Mouse (Mus musculus): ENCODE results near the gene Cep89. TPM values are rescaled to one million over a fixed set of nuclear protein-coding genes. Genes with fewer than 3 reads are reported as not detected.
A peak's percentile ranks its signal among the peaks of the same experiment; 100 is the strongest.

The Cep89 gene
- 10 to 100 TPM; 10.6 to 22.9 (median 17.3) TPM for polyA plus RNA-seq (2017; shearing (Covaris generic))

- ATAC-seq: peak; percentile 98
Measured at GRCm38 (mm10) chr7:35396542-35397168, at the start of gene Cep89, which contains the start of gene Faap24. Gene Cep89, plus strand, starts transcription at chr7:35397035. Gene Faap24, minus strand, starts transcription at chr7:35396836.

- ATAC-seq: no peak
Measured at GRCm38 (mm10) chr7:35347918-35348700, 48.7 kb upstream of the Cep89 start.

GRCm38 (mm10) chr7:35349022-35349421, 47.8 kb upstream of the Cep89 start:
- no peak for ATAC-seq

GRCm38 (mm10) chr7:35349886-35350684, 46.8 kb upstream of the Cep89 start:
- no peak for ATAC-seq

- ATAC-seq: no peak
Measured at GRCm38 (mm10) chr7:35351155-35351554, 45.7 kb upstream of the Cep89 start.

- ATAC-seq: no peak
Measured at GRCm38 (mm10) chr7:35353306-35353705, 43.5 kb upstream of the Cep89 start.

- no peak for ATAC-seq
Measured at GRCm38 (mm10) chr7:35355303-35355872, 41.4 kb upstream of the Cep89 start.

- no peak for ATAC-seq
Measured at GRCm38 (mm10) chr7:35357621-35358020, 39.2 kb upstream of the Cep89 start.

GRCm38 (mm10) chr7:35362253-35362652, 34.6 kb upstream of the Cep89 start:
- ATAC-seq: no peak

- ATAC-seq: no peak
Measured at GRCm38 (mm10) chr7:35362868-35363267, 34.0 kb upstream of the Cep89 start.

GRCm38 (mm10) chr7:35365161-35365910, 31.5 kb upstream of the Cep89 start:
- no peak for ATAC-seq

GRCm38 (mm10) chr7:35371096-35371495, 25.7 kb upstream of the Cep89 start:
- no peak for ATAC-seq

- no peak for ATAC-seq
Measured at GRCm38 (mm10) chr7:35372483-35373017, 24.3 kb upstream of the Cep89 start.

GRCm38 (mm10) chr7:35373146-35373989, 23.5 kb upstream of the Cep89 start:
- no peak for ATAC-seq

- no peak for ATAC-seq
Measured at GRCm38 (mm10) chr7:35374265-35374664, 22.6 kb upstream of the Cep89 start.

- ATAC-seq: no peak
Measured at GRCm38 (mm10) chr7:35376623-35377022, 20.2 kb upstream of the Cep89 start.

GRCm38 (mm10) chr7:35379492-35380119, 17.2 kb upstream of the Cep89 start:
- no peak for ATAC-seq

GRCm38 (mm10) chr7:35380351-35380750, 16.5 kb upstream of the Cep89 start:
- no peak for ATAC-seq

GRCm38 (mm10) chr7:35381861-35382260, 15.0 kb upstream of the Cep89 start:
- no peak for ATAC-seq

- ATAC-seq: no peak
Measured at GRCm38 (mm10) chr7:35382706-35383353, 14.0 kb upstream of the Cep89 start.

Measured in inflammation-experienced regulatory T-cells, adult 6 months (primary cell).